Mouse (Mus musculus) heart, postnatal 0 days (tissue): ENCODE measurements around the gene Senp7. TPM values are rescaled to one million over a fixed set of nuclear protein-coding genes. Genes with fewer than 3 reads are reported as not detected.

Experiments used
- ATAC-seq: fragments of 200-750 bp; cut with Nextera tagmentation; 2 replicates; pipeline ENCODE4 v1.8.0; 2017; ENCODE audit warnings: low read depth, moderate number of reproducible peaks, moderate library complexity; ENCODE audit not compliant: insufficient read depth
- DNase-seq: peaks from one replicate; pipeline ENCODE4 v3.0.0-alpha.2; 2016; ENCODE audit warnings: low spot score
- H3K27ac ChIP-seq: fragments of 300-500 bp; sonication (generic); 2 replicates; pipeline ENCODE4 v1.5.1; 2014; ENCODE audit warnings: low read depth, mild to moderate bottlenecking
- H3K27me3 ChIP-seq: fragments of 300-500 bp; sonication (generic); 2 replicates; pipeline ENCODE4 v1.6.1; 2014; ENCODE audit warnings: low read length, mixed read lengths; ENCODE audit not compliant: control insufficient read depth, insufficient read depth
- H3K36me3 ChIP-seq: fragments of 300-500 bp; sonication (generic); replicated peaks from 2 replicates; pipeline ENCODE4 v1.6.1; 2014; ENCODE audit warnings: low read length, mixed read lengths; ENCODE audit not compliant: control insufficient read depth, insufficient read depth
- H3K4me1 ChIP-seq: fragments of 300-500 bp; sonication (generic); 2 replicates; pipeline ENCODE4 v1.6.1; 2014; ENCODE audit warnings: antibody characterized with exemption; ENCODE audit not compliant: control insufficient read depth, insufficient read depth
- H3K4me2 ChIP-seq: fragments of 300-500 bp; sonication (generic); 2 replicates; pipeline ENCODE4 v1.6.1; 2014; ENCODE audit warnings: low read depth, mild to moderate bottlenecking, low read length, moderate library complexity
- H3K4me3 ChIP-seq: fragments of 300-500 bp; sonication (generic); 2 replicates; pipeline ENCODE4 v1.5.1; 2014; ENCODE audit warnings: low read depth, low read length
- H3K9ac ChIP-seq: fragments of 300-500 bp; sonication (generic); replicated peaks from 2 replicates; pipeline ENCODE4 v1.6.1; 2014; ENCODE audit warnings: low read depth, low read length, mixed read lengths
- H3K9me3 ChIP-seq: fragments of 300-500 bp; sonication (generic); replicated peaks from 2 replicates; pipeline ENCODE4 v1.6.1; 2016; ENCODE audit warnings: low read length; ENCODE audit not compliant: control insufficient read depth
- CTCF ChIP-seq: IDR thresholded peaks from 2 replicates; pipeline ENCODE4 v1.5.1; 2016; ENCODE audit warnings: antibody characterized with exemption, control low read depth, low read depth
- EP300 ChIP-seq: IDR thresholded peaks from 2 replicates; pipeline ENCODE4 v1.6.1; 2016; ENCODE audit warnings: antibody characterized with exemption, low read depth
- WGBS: fragments of 180-500 bp; shearing (Covaris S2); extraction: QIAGEN DNeasy Blood & Tissue Kit; methylation state at CpG from one replicate; pipeline ENCODE4 v1.1.7; 2014; 5-methylcytosine and 5-hydroxymethylcytosine counted together
- microRNA-seq: library from miRNA; unstranded; fragments of <30 nt; microRNA quantifications from one replicate; pipeline ENCODE4, GENCODE M21; 2016
- polyA plus RNA-seq: library from polyadenylated mRNA; unstranded; fragments of >200 nt; fragmentation: Nextera tagmentation; extraction: Ambion mirVana; gene quantifications from 2 replicates; pipeline ENCODE4 v1.2.1, GENCODE M21; 2015
- total RNA-seq: library from RNA; depleted of rRNA; stranded (reverse); fragments of >200 nt; gene quantifications from 2 replicates; pipeline ENCODE4 v1.2.3, GENCODE M21; 2014; ENCODE audit warnings: low replicate concordance; rRNA removed

Gene Senp7
- total and polyA plus RNA-seq, 2 experiments from 2014 or later: 9.5 to 14.0 TPM

DNA sequence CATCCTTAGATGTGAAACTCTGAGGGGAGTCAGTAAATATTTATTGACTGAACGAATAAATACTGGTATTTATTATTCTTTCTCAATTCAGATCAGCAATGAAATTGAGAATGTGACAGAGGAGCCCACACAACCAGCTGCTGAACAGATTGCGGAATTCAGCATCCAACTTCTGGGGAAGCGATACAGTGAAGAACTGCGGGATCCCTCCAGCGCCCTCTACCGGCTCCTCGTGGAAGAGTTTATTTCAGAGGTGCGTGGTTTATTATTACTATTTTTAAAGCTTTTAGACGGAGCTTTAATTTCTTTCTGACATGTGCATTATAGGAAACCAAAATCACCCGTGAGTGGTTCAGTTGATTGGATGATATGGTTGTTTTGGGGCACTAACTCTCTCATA, 183.2 kb downstream of the Senp7 start:
- TF ChIP-seq CTCF (peak; percentile 12; the same call in 1 of the 2 replicates), EP300 (no peak)
- Histone ChIP-seq H3K4me3 (no peak overlapping the region), H3K4me1 (no peaks in the 10 kb centered on the region), H3K9ac (no peak overlapping the region), H3K4me2 (no peak overlapping the region), H3K36me3 (no peaks in the 10 kb centered on the region), H3K9me3 (no peaks in the 10 kb centered on the region), H3K27ac (no peak overlapping the region), H3K27me3 (no peaks in the 10 kb centered on the region)
- WGBS: 53% methylated on average over 10 of the region's 10 CpGs
- DNase-seq: no peak
- no peak for ATAC-seq

DNA sequence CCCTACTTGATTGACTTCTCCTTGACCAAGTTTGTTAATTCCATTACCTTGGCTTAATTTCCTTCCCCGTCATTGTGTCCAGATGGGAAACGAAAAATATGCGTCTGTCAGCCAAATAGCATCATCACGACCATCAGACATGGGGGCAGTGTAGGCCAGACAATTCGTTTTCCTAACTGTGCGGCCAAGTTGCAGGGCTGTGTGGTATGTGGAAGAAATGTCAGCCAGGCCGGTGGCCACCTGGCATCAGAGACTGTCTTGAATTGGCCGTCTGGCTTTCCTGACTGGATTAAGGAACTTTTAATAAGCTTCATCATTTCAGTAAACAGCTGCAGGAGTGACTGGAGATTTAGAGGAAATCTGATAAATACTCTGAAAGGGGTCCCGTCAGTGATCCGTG, 184.6 kb downstream of the Senp7 start:
- no peak for ATAC-seq
- Histone ChIP-seq H3K4me1 (no peaks in the 10 kb centered on the region), H3K27me3 (no peaks in the 10 kb centered on the region), H3K4me3 (no peak overlapping the region), H3K9ac (no peak overlapping the region), H3K4me2 (no peak overlapping the region), H3K36me3 (no peaks in the 10 kb centered on the region), H3K27ac (no peak overlapping the region), H3K9me3 (no peaks in the 10 kb centered on the region)
- no peak for DNase-seq
- WGBS: 67% methylated on average over 10 of the region's 10 CpGs
- TF ChIP-seq CTCF: no peak
- TF ChIP-seq EP300: no peak

Small RNA genes lying within 50 kb of the gene (microRNA-seq; reads per million reads assigned to microRNA genes)
- gene Gm24047: not detected

Other genes starting within 250 kb of the Senp7 start
- gene Nfkbiz, start 209.4 kb upstream of the Senp7 start, total RNA-seq: 5.3 and 6.8 TPM in 2 replicates
- 1.7 and 1.9 TPM in 2 replicates for gene Nfkbiz, start 209.4 kb upstream of the Senp7 start, polyA plus RNA-seq
- gene Nxpe3, start 153.1 kb upstream of the Senp7 start, total RNA-seq: 0.08 TPM in 1 of 2 replicates, not detected in the other
- gene Nxpe3, start 153.1 kb upstream of the Senp7 start, polyA plus RNA-seq: 0.20 and 0.21 TPM in 2 replicates
- 5.0 TPM in 2 replicates for gene Cep97, start 113.5 kb upstream of the Senp7 start, total RNA-seq
- 3.1 and 4.9 TPM in 2 replicates for gene Cep97, start 113.5 kb upstream of the Senp7 start, polyA plus RNA-seq
- 467 and 488 TPM in 2 replicates for gene Rpl24, start 82.1 kb upstream of the Senp7 start, total RNA-seq
- gene Rpl24, start 82.1 kb upstream of the Senp7 start, polyA plus RNA-seq: 617 and 635 TPM in 2 replicates
- 4.6 and 14.5 TPM in 2 replicates for gene Zbtb11, start 74.5 kb upstream of the Senp7 start, total RNA-seq
- gene Zbtb11, start 74.5 kb upstream of the Senp7 start, polyA plus RNA-seq: 6.7 and 7.6 TPM in 2 replicates
- gene Pcnp, start 18.6 kb upstream of the Senp7 start, total RNA-seq: 32.9 and 37.1 TPM in 2 replicates
- gene Pcnp, start 18.6 kb upstream of the Senp7 start, polyA plus RNA-seq: 104 and 111 TPM in 2 replicates
- 8.8 and 20.5 TPM in 2 replicates for gene Trmt10c, start 10.5 kb upstream of the Senp7 start, total RNA-seq
- 19.9 and 21.0 TPM in 2 replicates for gene Trmt10c, start 10.5 kb upstream of the Senp7 start, polyA plus RNA-seq
- gene Impg2, start 156.0 kb downstream of the Senp7 start, total RNA-seq: 0.65 TPM in 1 of 2 replicates, not detected in the other
- 0.05 TPM in 2 replicates for gene Impg2, start 156.0 kb downstream of the Senp7 start, polyA plus RNA-seq